ENCODE assay signal across 12 mouse cellular contexts in genomic region chr6:87906632-87907031, GRCm38 (mm10). TPM values are rescaled to one million over a fixed set of nuclear protein-coding genes. Genes with fewer than 3 reads are reported as not detected.
DNase-seq lines count a peak whose midpoint lies in the region; TF ChIP-seq lines count a peak whose summit lies in the region.
"Had no signal": no experiment of that assay in that cellular context is flagged by ENCODE, and none has a peak within 500 bp of the region (broad histone marks: within the 10 kb centered on the region; RNA-seq: fewer than 3 reads in every experiment).

No protein-coding gene starts in this region.

- intact Hi-C loops in left cerebral cortex, adult 2 months (cut with DNase I) = loop anchor here (5.0 kb wide), 1 partner anchor 196 kb away; no protein-coding TSS in a partner anchor

- peak; percentile 61 for TF ChIP-seq CTCF in left cerebral cortex, adult 2 months (IDR thresholded peaks at IDR 0.05)
- TF ChIP-seq CTCF in brain, embryonic 14.5 days (IDR thresholded peaks at IDR 0.05; ENCODE audit: borderline replicate concordance, extremely low read depth, insufficient read depth, insufficient read length) = peak; percentile 43; the same call in 1 of the 2 replicates

- H3K27ac ChIP-seq in left cerebral cortex, adult 2 months = no peak overlapping the region
- H3K27ac ChIP-seq: hindbrain, embryonic 15.5 days had no signal

- TF ChIP-seq POLR2A in brain, embryonic 14.5 days (IDR thresholded peaks at IDR 0.05; ENCODE audit: borderline replicate concordance, extremely low read depth, insufficient read depth, insufficient read length, poor library complexity, severe bottlenecking) = no peak

- DNase-seq in embryo, embryonic 10.5 days (ENCODE audit: low spot score) = peak; percentile 43
- no peak for DNase-seq in embryo, embryonic 9.5 days (ENCODE audit: extremely low spot score)
- no peak for DNase-seq in left cerebral cortex, adult 2 months (ENCODE audit: extremely low spot score in 1 of 2, low spot score in 2 of 2)
- DNase-seq in left cerebral cortex, adult 11 months (ENCODE audit: low spot score) = no peak
- peak; percentile 55 for DNase-seq in A20 (ENCODE audit: low read depth, low spot score)
- DNase-seq in brain, embryonic 14.5 days (ENCODE audit: low read depth) = no peak
- DNase-seq in T-cell, adult 2 months (ENCODE audit: low spot score) = no peak
- no peak for DNase-seq in spleen, postnatal 4 days (ENCODE audit: low spot score in 2 of 2)
- DNase-seq: adrenal gland, adult 8-10 months; cerebellum, adult 9-10 months had no signal

- no peak overlapping the region for H3K4me3 ChIP-seq in left cerebral cortex, adult 2 months
- H3K4me3 ChIP-seq: erythroblast, embryonic 14.5 days; hindbrain, embryonic 15.5 days had no signal

RNA-seq across cellular contexts. Expression of gene Hmces, which starts 7.1 kb away (rescaled TPM):
- total RNA-seq in left cerebral cortex, adult 2 months (2021) = 10 to 100 TPM; 27.5 to 28.6 TPM
- polyA plus RNA-seq in brain, embryonic 14.5 days (2012; rRNA removed) = 35.5 and 38.2 TPM in 2 replicates

RNA-seq across cellular contexts. Expression of gene Copg1, which starts 19.0 kb away (rescaled TPM):
- total RNA-seq in left cerebral cortex, adult 2 months (2021) = 100 to 1,000 TPM; 232 TPM
- 78.3 and 121 TPM in 2 replicates for polyA plus RNA-seq in brain, embryonic 14.5 days (2012; rRNA removed)

RNA-seq across cellular contexts. Expression of gene Cnbp, which starts 55.7 kb away (rescaled TPM):
- 100 to 1,000 TPM; 255 to 275 TPM for total RNA-seq in left cerebral cortex, adult 2 months (2021)
- 264 and 299 TPM in 2 replicates for polyA plus RNA-seq in brain, embryonic 14.5 days (2012; rRNA removed)

Comparison
In these comparisons a context has a peak if more than half of its experiments do, and no peak if none do; other contexts are left out.
1. DNase-seq: peak in embryo, embryonic 10.5 days (single experiment) and A20 (single experiment); none in embryo, embryonic 9.5 days (single experiment), left cerebral cortex, adult 2 months (0 of 2), left cerebral cortex, adult 11 months (single experiment), brain, embryonic 14.5 days (single experiment), T-cell, adult 2 months (single experiment) and spleen, postnatal 4 days (0 of 2).